10 mouse cellular contexts compared by ENCODE assay signal in genomic region chr14:22800871-22801636, GRCm38 (mm10).
DNase-seq lines count a peak whose midpoint lies in the region; ATAC-seq and TF ChIP-seq lines count a peak whose summit lies in the region.
"Had no signal": no experiment of that assay in that cellular context is flagged by ENCODE, and none has a peak within 500 bp of the region (broad histone marks: within the 10 kb centered on the region; RNA-seq: fewer than 3 reads in every experiment).

No protein-coding gene starts in this region.

- ATAC-seq in neutrophil, adult 5-6 weeks (ENCODE audit: extremely low read depth, insufficient number of reproducible peaks, low FRiP score, poor library complexity, severe bottlenecking): peak; percentile 46; the same call in 1 of the 2 replicates

- peak; percentile 14 to 18 for DNase-seq in spleen, adult 18-20 months
- no peak for DNase-seq in spleen, postnatal 14 days (ENCODE audit: low spot score in 2 of 2)
- peak; percentile 17 for DNase-seq in c-Kit-positive CD71-negative TER-119-negative erythroid progenitor cells, embryonic 14.5 days (ENCODE audit: low read depth)
- DNase-seq in kidney, adult 8-10 months: peak; percentile 90 to 95
- no peak for DNase-seq in gastrocnemius, adult 2 months
- DNase-seq in Muller cell, postnatal 12 days (ENCODE audit: inconsistent ontology term): no peak
- DNase-seq: gastrocnemius, postnatal 10 days; heart, postnatal 36 days had no signal

- intact Hi-C loops in gastrocnemius, adult 2 months (cut with DNase I): no loop called here

- no peak for TF ChIP-seq CTCF in gastrocnemius, adult 2 months (IDR thresholded peaks at IDR 0.05)

- no peak overlapping the region for H3K27ac ChIP-seq in gastrocnemius, adult 2 months
- H3K27ac ChIP-seq: embryonic facial prominence, embryonic 15.5 days had no signal

- no peak overlapping the region for H3K4me3 ChIP-seq in gastrocnemius, adult 2 months
- H3K4me3 ChIP-seq: embryonic facial prominence, embryonic 15.5 days had no signal

Comparison
In these comparisons a context has a peak if more than half of its experiments do, and no peak if none do; other contexts are left out.
1. DNase-seq: peak in spleen, adult 18-20 months (2 of 2), c-Kit-positive CD71-negative TER-119-negative erythroid progenitor cells, embryonic 14.5 days (single experiment) and kidney, adult 8-10 months (2 of 2); none in spleen, postnatal 14 days (0 of 2), gastrocnemius, adult 2 months (single experiment) and Muller cell, postnatal 12 days (single experiment).